Mouse (Mus musculus): ENCODE measurements around the gene Ptprm. TPM values are rescaled to one million over a fixed set of nuclear protein-coding genes. Genes with fewer than 3 reads are reported as not detected.
"Not testable (repeated sequence)": the region's sequence is repeated elsewhere in the genome, so short reads cannot be mapped to it uniquely, and the experiment has no call there.

The Ptprm gene
- polyA plus RNA-seq, 1 experiment from 2014 or later, result 12.6 TPM

DNA sequence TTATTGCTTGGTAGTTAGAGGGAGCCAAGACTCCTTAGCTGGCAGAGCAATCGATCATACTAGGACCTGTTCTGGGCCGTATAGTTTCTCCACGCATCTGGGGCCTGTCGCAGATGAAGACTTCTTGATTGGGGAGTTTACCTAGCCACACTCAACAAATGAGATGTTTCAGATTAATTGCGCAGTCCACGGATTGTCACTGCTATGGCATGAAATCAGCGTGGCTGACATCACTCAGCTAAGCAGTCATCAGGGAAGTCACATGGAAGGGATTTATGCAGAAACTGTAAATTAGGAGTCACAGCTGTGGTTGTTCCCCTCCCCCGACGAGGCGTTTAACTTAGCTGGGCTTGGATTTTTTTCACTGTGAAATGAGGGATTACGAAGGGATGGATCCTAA, 479.4 kb downstream of the Ptprm start:
- H3K27me3 ChIP-seq, result no peaks in the 10 kb centered on the region
- H3K4me3 ChIP-seq (replicated peaks), result no peak overlapping the region
- H3K36me3 ChIP-seq, result no peaks in the 10 kb centered on the region
- peaks cover 32% of the 10 kb centered on the region for H3K4me1 ChIP-seq (replicated peaks)
- no peak for ATAC-seq (ENCODE audit: insufficient number of reproducible peaks, insufficient read depth, low FRiP score, low TSS enrichment, low read depth)
- H3K27ac ChIP-seq, result no peak overlapping the region
- WGBS, result 65% methylated on average over 11 of the region's 11 CpGs
- H3K9me3 ChIP-seq, result no peaks in the 10 kb centered on the region
- H3K4me2 ChIP-seq, result no peak overlapping the region
- H3K9ac ChIP-seq (replicated peaks), result no peak overlapping the region

DNA sequence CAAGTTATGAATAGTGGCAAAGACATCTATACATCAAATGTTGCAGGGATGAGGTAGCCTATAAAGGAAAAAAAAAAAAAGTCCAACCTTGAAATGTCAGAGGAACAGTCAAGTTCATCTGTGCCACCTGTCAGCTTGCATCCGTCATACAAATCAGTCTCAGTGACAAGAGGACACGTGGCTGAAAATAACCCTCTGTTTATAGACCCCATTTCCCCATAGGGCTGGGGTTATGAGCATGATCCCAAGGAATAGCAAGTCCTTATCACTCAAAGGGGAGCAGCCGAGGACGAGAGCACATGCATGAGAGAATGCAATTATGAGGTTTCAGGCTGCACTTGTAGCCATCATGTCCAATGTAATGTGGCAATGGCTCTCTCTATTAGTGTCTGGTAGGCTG, 482.9 kb downstream of the Ptprm start:
- Histone ChIP-seq H3K4me1 (replicated peaks) (peaks cover 31% of the 10 kb centered on the region), H3K4me3 (replicated peaks) (no peak overlapping the region), H3K9me3 (no peaks in the 10 kb centered on the region), H3K27ac (no peak overlapping the region), H3K9ac (replicated peaks) (no peak overlapping the region), H3K36me3 (no peaks in the 10 kb centered on the region), H3K27me3 (no peaks in the 10 kb centered on the region), H3K4me2 (no peak overlapping the region)
- ATAC-seq (ENCODE audit: insufficient number of reproducible peaks, insufficient read depth, low FRiP score, low TSS enrichment, low read depth), result no peak
- 89% methylated on average over 4 of the region's 4 CpGs for WGBS

DNA sequence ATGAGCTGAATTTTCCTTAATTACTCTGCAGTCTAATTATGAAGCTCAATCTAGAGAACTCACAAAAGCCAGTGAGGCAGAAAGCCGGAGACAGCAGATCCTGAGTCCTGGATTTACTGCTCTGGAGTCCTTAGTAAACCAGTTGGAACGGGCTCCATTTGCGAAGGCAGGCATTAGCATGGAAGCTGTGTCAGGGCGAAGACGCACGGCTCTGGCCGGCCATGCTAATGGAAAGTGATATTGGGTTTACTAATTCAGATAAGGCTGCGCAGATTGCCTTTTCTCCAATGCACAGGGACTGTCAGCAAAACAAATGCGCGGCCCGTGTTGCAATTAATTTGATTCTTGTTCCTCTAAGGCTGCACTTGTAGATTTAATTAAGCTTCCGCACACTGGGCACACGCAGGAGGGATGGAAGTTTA, 484.7 kb downstream of the Ptprm start:
- Histone ChIP-seq H3K4me2 (0 out of 2 replicates have a peak overlapping the region, but pooled peaks have one; percentile 7), H3K36me3 (no peaks in the 10 kb centered on the region), H3K27me3 (no peaks in the 10 kb centered on the region), H3K4me3 (replicated peaks) (no peak overlapping the region), H3K27ac (no peak overlapping the region), H3K9me3 (no peaks in the 10 kb centered on the region), H3K4me1 (replicated peaks) (peaks cover 21% of the 10 kb centered on the region), H3K9ac (replicated peaks) (no peak overlapping the region)
- WGBS, result 47% methylated on average over 13 of the region's 13 CpGs
- ATAC-seq (ENCODE audit: insufficient number of reproducible peaks, insufficient read depth, low FRiP score, low TSS enrichment, low read depth), result no peak

DNA sequence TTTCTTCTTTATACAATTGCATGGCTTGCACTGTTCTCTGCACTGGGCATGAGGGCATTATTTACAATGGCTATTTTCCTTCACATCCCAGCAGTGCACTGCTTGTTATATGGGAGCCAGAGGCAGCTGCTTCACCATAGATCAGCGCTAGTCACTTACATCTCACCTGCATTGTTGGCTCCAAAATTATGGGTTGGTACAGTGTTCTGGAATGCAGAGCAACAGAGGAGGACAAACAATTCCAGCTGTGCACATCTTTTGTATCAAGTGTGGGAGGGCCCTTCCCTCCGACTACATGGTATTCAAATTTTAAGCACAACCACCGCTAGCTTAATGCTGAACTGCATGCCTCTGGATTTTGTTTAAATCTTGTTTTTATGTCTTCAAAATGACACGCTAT, 489.8 kb downstream of the Ptprm start:
- no peak overlapping the region for H3K9ac ChIP-seq (replicated peaks)
- peaks cover 17% of the 10 kb centered on the region for H3K4me1 ChIP-seq (replicated peaks)
- no peaks in the 10 kb centered on the region for H3K27me3 ChIP-seq
- H3K9me3 ChIP-seq, result no peaks in the 10 kb centered on the region
- no peak overlapping the region for H3K4me2 ChIP-seq
- WGBS, result 62% methylated on average over 4 of the region's 4 CpGs
- H3K4me3 ChIP-seq (replicated peaks), result no peak overlapping the region
- H3K27ac ChIP-seq, result no peak overlapping the region
- no peak for ATAC-seq (ENCODE audit: insufficient number of reproducible peaks, insufficient read depth, low FRiP score, low TSS enrichment, low read depth)
- H3K36me3 ChIP-seq, result no peaks in the 10 kb centered on the region

DNA sequence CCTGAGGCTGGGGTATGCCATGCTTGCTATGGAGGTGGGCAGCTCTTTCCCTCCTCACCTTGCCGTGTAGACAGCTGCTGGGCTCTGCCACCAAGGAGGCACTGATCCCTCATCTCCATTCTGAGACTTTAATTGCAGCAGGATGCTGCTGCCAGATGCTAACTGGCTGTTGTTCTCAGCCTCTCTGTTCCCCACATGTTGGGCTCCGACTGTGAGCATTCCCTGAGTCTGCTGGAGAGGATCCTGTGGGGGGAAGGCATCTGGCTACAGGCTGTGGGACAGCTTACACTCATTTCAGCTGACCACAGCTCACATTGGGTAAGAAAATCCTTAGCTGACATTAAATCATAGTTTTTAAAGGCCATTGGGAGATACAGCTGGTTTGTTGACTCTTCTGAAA, 492.7 kb downstream of the Ptprm start:
- Histone ChIP-seq H3K27ac (no peak overlapping the region), H3K4me2 (no peak overlapping the region), H3K9me3 (no peaks in the 10 kb centered on the region), H3K27me3 (no peaks in the 10 kb centered on the region), H3K36me3 (no peaks in the 10 kb centered on the region), H3K9ac (replicated peaks) (no peak overlapping the region), H3K4me3 (replicated peaks) (no peak overlapping the region), H3K4me1 (replicated peaks) (peaks cover 15% of the 10 kb centered on the region)
- WGBS, result 17% methylated on average over 2 of the region's 2 CpGs
- peak; percentile 42; the same call in 1 of the 2 replicates for ATAC-seq (ENCODE audit: insufficient number of reproducible peaks, insufficient read depth, low FRiP score, low TSS enrichment, low read depth)

DNA sequence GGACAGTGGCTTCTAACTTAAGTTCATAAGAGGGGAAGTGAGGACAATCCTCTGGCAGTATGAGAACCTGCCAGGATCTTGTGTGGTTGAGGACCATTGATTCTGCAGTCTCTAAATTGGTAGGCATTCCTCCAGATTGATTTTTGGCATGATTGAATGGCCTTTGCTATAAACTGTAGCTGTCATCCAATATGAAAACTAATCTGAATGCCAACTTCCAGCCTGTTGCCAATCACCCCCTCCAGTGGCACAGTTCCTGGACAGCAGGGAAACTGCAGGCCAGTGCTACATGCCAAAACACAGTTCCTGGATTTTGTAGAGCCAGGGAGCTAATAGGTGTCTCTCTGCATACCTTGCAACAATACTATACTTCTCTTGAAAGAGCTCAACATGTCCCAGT, 495.5 kb downstream of the Ptprm start:
- Histone ChIP-seq H3K36me3 (no peaks in the 10 kb centered on the region), H3K4me1 (replicated peaks) (peaks cover 15% of the 10 kb centered on the region), H3K4me3 (replicated peaks) (no peak overlapping the region), H3K9ac (replicated peaks) (no peak overlapping the region), H3K9me3 (no peaks in the 10 kb centered on the region), H3K27me3 (no peaks in the 10 kb centered on the region), H3K4me2 (no peak overlapping the region), H3K27ac (no peak overlapping the region)
- no peak for ATAC-seq (ENCODE audit: insufficient number of reproducible peaks, insufficient read depth, low FRiP score, low TSS enrichment, low read depth)

DNA sequence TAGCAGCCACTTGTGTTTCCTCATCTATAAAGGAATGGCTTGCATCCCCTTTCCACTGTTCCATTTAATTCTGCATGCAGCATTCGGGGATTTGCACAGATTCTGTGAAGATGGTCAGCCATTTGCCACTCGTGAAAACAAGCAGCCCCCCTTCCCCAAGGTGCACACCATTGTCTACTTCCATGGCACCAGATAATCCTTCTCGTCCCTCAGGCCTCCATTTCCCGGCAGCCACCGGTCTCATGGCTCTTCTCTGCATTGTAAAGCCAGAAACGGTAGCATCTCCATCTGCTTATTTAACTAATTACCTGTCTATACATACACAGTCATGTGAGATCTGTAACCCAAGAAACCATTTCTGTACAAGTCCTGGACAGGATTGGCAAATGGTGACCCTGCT, 501.8 kb downstream of the Ptprm start:
- Histone ChIP-seq H3K27ac (no peak overlapping the region), H3K27me3 (no peaks in the 10 kb centered on the region), H3K4me3 (replicated peaks) (no peak overlapping the region), H3K4me1 (replicated peaks) (peaks cover 3% of the 10 kb centered on the region), H3K9me3 (no peaks in the 10 kb centered on the region), H3K4me2 (no peak overlapping the region), H3K9ac (replicated peaks) (no peak overlapping the region), H3K36me3 (no peaks in the 10 kb centered on the region)
- WGBS, result 86% methylated on average over 6 of the region's 6 CpGs
- ATAC-seq (ENCODE audit: insufficient number of reproducible peaks, insufficient read depth, low FRiP score, low TSS enrichment, low read depth), result no peak

DNA sequence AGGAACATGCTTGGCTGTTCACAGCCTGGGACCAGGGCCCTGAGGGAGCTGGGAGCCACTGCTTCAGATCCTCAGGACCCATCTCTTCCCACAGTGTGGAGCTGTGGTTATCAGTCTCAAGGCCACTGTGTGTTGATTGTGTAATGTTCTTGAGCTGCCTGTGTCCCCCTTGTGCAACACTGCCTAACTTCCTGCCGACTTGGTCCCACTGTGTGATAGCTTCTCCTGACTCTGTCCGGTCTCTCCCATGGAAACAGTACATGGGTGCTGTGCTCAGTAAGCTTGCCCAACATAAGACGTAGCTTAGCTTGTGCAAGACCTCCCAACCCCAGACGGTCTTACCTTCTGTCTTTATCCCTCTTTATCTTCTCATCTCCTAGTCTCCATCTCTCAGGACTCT, 507.2 kb downstream of the Ptprm start:
- not testable (repeated sequence) for H3K9me3 ChIP-seq; H3K4me2 ChIP-seq; H3K4me3 ChIP-seq (replicated peaks); ATAC-seq (ENCODE audit: insufficient number of reproducible peaks, insufficient read depth, low FRiP score, low TSS enrichment, low read depth); H3K36me3 ChIP-seq; H3K27ac ChIP-seq; H3K9ac ChIP-seq (replicated peaks)
- 91% methylated on average over 4 of the region's 4 CpGs for WGBS
- peaks cover 26% of the 10 kb centered on the region; the same call in 1 of the 2 replicates for H3K27me3 ChIP-seq
- H3K4me1 ChIP-seq (replicated peaks), result peaks cover 17% of the 10 kb centered on the region

DNA sequence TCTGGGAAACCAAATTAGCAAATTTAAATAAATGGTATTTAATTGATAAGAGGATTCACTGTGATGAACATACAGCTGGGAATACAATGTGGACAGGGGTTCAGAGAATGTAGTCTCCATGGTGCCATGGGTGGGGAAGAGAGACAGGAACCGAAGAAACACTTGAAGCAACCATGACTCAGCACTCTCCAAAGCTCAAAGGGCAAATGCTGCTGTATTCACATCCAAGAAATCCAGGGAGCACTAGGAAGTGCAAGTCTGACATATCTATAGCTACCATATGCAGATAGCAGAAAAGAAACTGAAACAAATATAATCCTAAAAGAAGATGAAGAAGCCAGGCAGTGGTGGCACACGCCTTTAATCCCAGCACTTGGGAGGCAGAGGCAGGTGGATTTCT, 531.9 kb downstream of the Ptprm start:
- H3K27me3 ChIP-seq, result no peaks in the 10 kb centered on the region
- H3K9me3 ChIP-seq, result no peaks in the 10 kb centered on the region
- H3K4me3 ChIP-seq (replicated peaks), result no peak overlapping the region
- H3K4me1 ChIP-seq (replicated peaks), result 0 out of 2 replicates have a peak, but pooled peaks cover 5% of the 10 kb centered on the region
- 86% methylated on average over 2 of the region's 2 CpGs for WGBS
- H3K9ac ChIP-seq (replicated peaks), result no peak overlapping the region
- ATAC-seq (ENCODE audit: insufficient number of reproducible peaks, insufficient read depth, low FRiP score, low TSS enrichment, low read depth), result no peak
- H3K36me3 ChIP-seq, result no peaks in the 10 kb centered on the region
- H3K27ac ChIP-seq, result no peak overlapping the region
- H3K4me2 ChIP-seq, result no peak overlapping the region

DNA sequence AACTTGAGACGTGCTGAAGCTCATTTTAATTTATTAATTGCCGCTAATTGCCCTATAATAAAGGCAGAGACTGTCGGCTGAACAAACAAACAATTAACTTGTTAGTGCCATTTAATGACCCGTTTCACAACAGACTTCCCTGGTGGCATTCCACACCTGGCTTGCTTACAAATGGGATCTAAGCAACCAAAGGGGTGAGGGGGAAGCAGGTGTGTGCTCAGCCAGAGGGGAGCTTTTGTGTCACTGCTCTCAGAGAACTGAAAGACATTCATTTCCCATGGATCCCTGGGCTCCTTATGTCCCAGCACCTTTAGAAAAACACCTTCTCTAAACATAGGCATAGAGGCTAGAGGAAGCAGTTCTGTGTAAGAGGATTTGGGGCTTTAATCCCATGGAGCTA, 536.9 kb downstream of the Ptprm start:
- no peak overlapping the region for H3K4me2 ChIP-seq
- WGBS, result 29% methylated on average over 4 of the region's 4 CpGs

DNA sequence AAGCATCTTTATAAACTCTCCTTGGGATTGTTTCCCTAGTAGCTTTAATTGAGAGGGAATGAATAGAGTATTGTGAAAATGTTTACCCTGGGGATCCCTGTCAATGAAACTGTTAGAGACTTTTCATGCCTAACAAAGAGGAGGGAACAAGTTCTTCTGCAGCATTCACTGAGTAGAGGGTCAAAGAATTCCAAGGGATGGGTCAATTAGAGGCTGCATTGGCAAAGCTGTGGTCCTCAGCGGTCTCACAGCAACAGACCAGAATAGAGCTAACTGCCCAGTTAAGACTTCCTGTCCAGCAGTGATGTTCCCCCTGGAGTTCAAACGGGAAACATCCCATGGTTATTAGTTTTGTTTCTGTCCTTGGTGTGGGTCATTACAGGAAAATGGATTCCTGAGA, 538.3 kb downstream of the Ptprm start:
- WGBS, result 55% methylated on average over 2 of the region's 2 CpGs
- H3K4me3 ChIP-seq (replicated peaks), result no peak overlapping the region
- 0 out of 2 replicates have a peak, but pooled peaks cover 5% of the 10 kb centered on the region for H3K4me1 ChIP-seq (replicated peaks)
- H3K9me3 ChIP-seq, result no peaks in the 10 kb centered on the region
- no peaks in the 10 kb centered on the region for H3K36me3 ChIP-seq
- no peak overlapping the region for H3K27ac ChIP-seq
- no peak overlapping the region for H3K4me2 ChIP-seq
- H3K27me3 ChIP-seq, result peaks cover 6% of the 10 kb centered on the region
- no peak overlapping the region for H3K9ac ChIP-seq (replicated peaks)
- ATAC-seq (ENCODE audit: insufficient number of reproducible peaks, insufficient read depth, low FRiP score, low TSS enrichment, low read depth), result no peak

More for the DNA sequence above, 536.9 kb downstream of the Ptprm start:
- Histone ChIP-seq H3K4me1 (replicated peaks) (0 out of 2 replicates have a peak, but pooled peaks cover 5% of the 10 kb centered on the region), H3K27ac (no peak overlapping the region), H3K27me3 (peaks cover 6% of the 10 kb centered on the region), H3K9ac (replicated peaks) (no peak overlapping the region), H3K9me3 (no peaks in the 10 kb centered on the region), H3K4me3 (replicated peaks) (no peak overlapping the region), H3K36me3 (no peaks in the 10 kb centered on the region)
- no peak for ATAC-seq (ENCODE audit: insufficient number of reproducible peaks, insufficient read depth, low FRiP score, low TSS enrichment, low read depth)

DNA sequence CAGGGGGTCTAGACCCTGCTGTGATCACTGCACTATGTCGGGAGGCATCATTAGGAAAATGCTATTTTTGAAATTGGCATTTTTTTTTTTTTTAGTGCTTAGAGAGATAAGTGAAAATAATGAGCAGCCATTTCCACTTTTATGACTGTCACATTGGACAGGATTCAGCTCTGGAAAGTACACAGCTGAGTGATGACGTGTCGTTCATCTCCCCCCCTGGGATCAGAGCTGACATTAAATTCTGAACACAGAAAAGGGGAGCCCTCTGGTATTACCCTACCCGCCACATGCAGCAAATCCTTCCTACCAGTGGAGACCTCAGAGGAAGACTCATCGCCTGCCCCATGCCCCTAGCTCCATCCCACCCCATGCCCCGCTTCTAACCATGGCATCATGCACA, 540.5 kb downstream of the Ptprm start:
- Histone ChIP-seq H3K4me1 (replicated peaks) (0 out of 2 replicates have a peak, but pooled peaks cover 5% of the 10 kb centered on the region), H3K4me3 (replicated peaks) (no peak overlapping the region), H3K9ac (replicated peaks) (no peak overlapping the region), H3K27ac (no peak overlapping the region), H3K9me3 (no peaks in the 10 kb centered on the region), H3K4me2 (no peak overlapping the region), H3K27me3 (peaks cover 6% of the 10 kb centered on the region), H3K36me3 (no peaks in the 10 kb centered on the region)
- WGBS, result 81% methylated on average over 6 of the region's 6 CpGs
- no peak for ATAC-seq (ENCODE audit: insufficient number of reproducible peaks, insufficient read depth, low FRiP score, low TSS enrichment, low read depth)

Data from limb, embryonic 12.5 days (tissue).